Mouse (Mus musculus) cerebral cortex, adult 2 months (tissue): ENCODE measurements around the gene 1700025B11Rik.

Source experiments
- WGBS: fragments of 180-500 bp; shearing (Covaris S2); methylation state at CpG from one replicate; pipeline ENCODE4 v1.1.7; 2018; 5-methylcytosine and 5-hydroxymethylcytosine counted together

1700025B11Rik gene

GRCm38 (mm10) chr15:77561792-77562191 lies at the start of gene 1700025B11Rik:
1700025B11Rik (minus strand) TSS chr15:77561892.

DNA sequence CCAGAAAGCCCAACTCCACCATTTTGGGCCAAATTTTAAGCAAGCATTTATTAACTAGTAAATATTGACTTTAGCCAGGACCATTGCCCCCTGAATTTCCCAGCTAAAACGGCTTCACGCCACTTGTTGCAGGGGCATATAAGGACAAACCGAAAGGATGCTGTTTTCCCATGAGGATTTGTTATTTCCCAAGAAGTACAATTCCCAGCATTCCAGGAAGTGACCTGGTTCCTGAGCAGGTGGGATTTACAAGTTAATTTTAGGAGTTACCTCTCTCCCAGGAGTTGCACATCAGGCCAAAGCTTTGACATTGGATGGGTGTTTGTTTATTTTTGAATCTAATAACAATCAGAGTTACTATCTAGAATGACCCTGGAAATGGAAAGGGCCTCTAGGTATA lies 44.4 kb upstream of the 1700025B11Rik start:
- 86% methylated on average over 3 of the region's 3 CpGs for WGBS

DNA sequence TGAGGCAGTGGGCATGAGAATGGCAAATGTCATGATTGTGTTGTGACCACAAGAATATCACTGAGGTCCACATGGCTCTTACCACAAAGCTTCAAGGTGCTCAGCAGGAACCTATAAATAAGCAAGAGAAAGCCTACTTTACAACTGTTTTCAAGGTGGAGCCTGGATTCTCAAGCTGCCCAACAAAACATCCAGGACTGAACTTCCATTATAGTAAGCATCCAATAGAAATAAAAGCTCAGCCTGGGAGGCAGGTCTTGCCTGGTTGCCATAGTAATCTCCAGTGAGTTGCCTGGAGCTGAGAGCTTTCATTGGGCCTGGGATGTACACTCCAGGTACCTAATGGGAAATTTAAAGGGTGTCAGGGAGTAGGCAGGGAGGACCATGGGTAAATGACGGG lies 37.3 kb upstream of the 1700025B11Rik start, which contains the start of gene Gm36245:
Gene Gm36245 (plus strand): TSS at position 301 of the 400 bp plus-strand sequence.
- WGBS = 93% methylated on average over 1 of the region's 1 CpGs

DNA sequence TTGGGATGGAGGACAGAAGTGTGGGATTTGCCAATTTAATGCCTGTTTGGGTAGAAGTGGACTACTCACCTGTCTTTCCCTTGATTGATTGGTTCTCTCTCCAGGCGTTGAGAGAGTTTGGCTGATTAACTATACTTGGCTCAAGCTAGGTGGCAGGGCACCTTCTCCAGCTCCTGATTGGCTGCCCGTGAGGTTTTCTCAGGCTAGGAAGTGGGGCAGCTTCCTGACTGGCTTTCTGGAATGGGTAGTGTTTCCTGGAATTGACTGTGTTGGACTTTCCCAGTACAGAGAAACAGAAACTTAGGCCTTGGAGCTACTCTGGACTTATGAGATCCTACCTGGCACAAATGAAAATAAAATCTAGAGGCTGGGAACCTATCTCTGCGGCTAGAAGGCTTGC lies 36.7 kb upstream of the 1700025B11Rik start:
- 73% methylated on average over 3 of the region's 3 CpGs for WGBS

GRCm38 (mm10) chr15:77595961-77596360 lies 34.3 kb upstream of the 1700025B11Rik start, which contains the start of gene Apol10b:
Apol10b (minus strand) TSS chr15:77596125.
- 67% methylated on average over 5 of the region's 5 CpGs for WGBS

- 84% methylated on average over 1 of the region's 1 CpGs for WGBS
Measured at GRCm38 (mm10) chr15:77593557-77593956, 31.9 kb upstream of the 1700025B11Rik start.

- 90% methylated on average over 2 of the region's 2 CpGs for WGBS
Measured at GRCm38 (mm10) chr15:77590881-77591280, 29.2 kb upstream of the 1700025B11Rik start.

DNA sequence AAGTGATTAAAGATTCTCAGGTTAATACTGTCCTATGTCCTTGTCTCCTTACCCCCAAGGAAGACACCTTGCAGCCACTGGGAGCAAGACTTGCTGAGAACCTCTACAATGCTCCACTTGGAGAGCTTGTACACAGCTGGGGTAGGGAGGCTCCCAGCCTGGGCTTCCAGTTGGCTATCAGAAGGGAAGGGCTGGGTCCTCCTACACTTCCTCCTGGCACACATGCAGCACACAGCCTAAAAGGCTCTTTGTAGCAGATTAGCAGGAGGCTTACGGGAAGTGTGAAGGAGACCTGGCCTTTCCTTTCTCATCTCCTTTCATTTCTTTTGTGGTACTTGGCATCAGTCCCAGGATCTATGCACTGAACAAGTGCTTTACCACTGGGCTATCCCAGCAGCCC lies 20.0 kb upstream of the 1700025B11Rik start:
- WGBS = 20% methylated on average over 1 of the region's 1 CpGs

- 92% methylated on average over 4 of the region's 4 CpGs for WGBS
Measured at GRCm38 (mm10) chr15:77579311-77579710, 17.6 kb upstream of the 1700025B11Rik start.

DNA sequence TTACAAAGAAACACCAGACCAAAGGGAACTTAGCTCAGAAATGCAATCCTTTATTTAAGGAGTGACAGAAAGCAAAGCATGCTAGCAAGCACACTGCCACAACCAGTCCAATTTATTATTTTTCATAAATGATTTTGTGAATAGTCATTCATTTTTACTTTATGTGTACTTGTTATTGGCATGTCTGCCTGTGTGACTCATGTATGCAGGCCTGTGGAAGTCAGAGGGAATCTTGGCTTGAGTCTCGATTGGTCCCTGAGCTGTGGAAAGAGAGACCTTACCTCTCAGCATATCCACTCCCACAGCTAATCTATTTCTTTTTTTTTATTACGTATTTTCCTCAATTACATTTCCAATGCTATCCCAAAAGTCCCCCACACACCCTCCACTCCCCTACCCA lies 17.1 kb upstream of the 1700025B11Rik start:
- WGBS = 93% methylated on average over 2 of the region's 2 CpGs

DNA sequence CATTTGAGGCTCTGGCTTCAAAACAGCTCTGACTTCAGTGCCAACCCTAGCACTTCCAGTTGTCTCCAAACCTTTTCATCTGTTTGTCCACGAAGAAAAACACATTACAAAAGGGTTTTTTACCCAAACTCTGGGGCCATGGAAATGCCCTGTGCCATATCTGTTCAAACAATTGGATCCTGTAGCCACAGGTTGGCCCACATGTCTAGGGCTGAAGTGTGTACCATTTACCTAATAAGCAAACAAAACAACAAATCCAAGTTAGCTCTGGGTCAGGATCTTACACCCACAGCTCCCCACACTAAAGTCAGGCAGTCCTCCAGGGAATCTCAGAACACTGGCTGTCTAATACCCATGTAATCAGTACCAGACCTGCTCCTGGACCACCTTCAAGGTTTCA lies 22.5 kb downstream of the 1700025B11Rik start:
- WGBS = 55% methylated on average over 1 of the region's 1 CpGs

DNA sequence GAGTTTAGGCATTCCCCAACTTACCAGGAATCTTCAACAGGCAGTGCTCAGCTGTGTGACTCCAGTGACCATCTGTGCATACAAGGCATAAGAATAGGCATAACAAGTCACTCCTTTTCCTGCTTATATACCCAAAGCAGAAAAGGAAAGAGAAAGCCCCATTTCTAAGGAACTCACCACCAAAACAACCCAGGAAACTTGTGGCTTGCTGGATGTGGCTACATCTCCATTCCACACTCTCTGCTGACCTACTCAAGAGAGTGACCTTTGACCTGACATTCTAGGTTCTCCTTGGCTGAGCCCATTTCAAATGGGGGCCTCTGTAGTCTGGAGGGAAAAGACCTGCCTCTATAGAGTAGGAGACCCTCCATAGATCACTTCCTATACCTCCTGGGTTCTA lies 28.5 kb downstream of the 1700025B11Rik start, which contains the start of gene Apol7c:
Gene Apol7c (minus strand): TSS at position 101 of the 400 bp plus-strand sequence.

GRCm38 (mm10) chr15:77523186-77523843 lies 38.4 kb downstream of the 1700025B11Rik start:
- WGBS = 26% methylated on average over 6 of the region's 6 CpGs

DNA sequence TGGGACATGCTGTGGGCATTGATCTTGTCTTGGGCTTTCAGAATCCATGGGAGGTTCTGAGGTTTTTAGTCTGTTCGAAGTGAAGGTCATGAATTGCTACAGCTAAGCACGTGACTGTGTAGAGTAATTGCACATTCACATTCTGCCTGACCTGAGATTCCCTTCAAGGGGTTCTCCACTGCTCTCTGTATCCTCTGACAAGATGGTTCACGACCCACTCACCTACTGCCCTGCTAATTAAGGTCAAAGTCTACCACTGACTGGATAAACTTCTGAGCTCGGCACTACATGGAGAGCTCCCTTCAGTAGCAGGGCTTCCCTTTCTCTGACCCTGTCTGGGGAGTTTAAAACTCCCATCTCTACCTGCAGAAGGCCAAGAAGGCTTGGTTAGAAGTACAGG lies 41.1 kb downstream of the 1700025B11Rik start:
- whole genome bisulfite sequencing = 73% methylated on average over 4 of the region's 4 CpGs
